Mouse (Mus musculus) left cerebral cortex, adult 2 months (tissue): ENCODE data around the gene Sod3. TPM values are rescaled to one million over a fixed set of nuclear protein-coding genes. Genes with fewer than 3 reads are reported as not detected.

Experiments
- DNase-seq, 2 experiments: peaks; one replicate each; pipeline ENCODE4 v3.0.0; 2021 to 2022; ENCODE audit warnings: low spot score in 2 of 2, mixed read lengths in 1 of 2; ENCODE audit errors: extremely low spot score in 1 of 2
- H3K27ac ChIP-seq: fragments of 200-600 bp; 2 replicates; pipeline ENCODE4 v1.8.1; 2022
- H3K4me3 ChIP-seq: fragments of 200-600 bp; 2 replicates; pipeline ENCODE4 v1.8.1; 2022
- CTCF ChIP-seq: fragments of 200-600 bp; IDR thresholded peaks from 2 replicates; pipeline ENCODE4 v1.8.1; 2022; ENCODE audit warnings: antibody characterized with exemption, mild to moderate bottlenecking, moderate library complexity
- intact Hi-C: fragments of 180-260 bp; cut with DNase I; formaldehyde crosslinking; loops from one replicate; pipeline ENCODE4 v1.15.1; 2025
- total RNA-seq, 2 experiments: library from RNA; stranded (reverse); gene quantifications; 2 replicates each; pipeline ENCODE4 v1.2.3; 2021

The Sod3 gene
- total RNA-seq, 2 experiments from 2014 or later = 6.8 to 7.3 TPM

DNA sequence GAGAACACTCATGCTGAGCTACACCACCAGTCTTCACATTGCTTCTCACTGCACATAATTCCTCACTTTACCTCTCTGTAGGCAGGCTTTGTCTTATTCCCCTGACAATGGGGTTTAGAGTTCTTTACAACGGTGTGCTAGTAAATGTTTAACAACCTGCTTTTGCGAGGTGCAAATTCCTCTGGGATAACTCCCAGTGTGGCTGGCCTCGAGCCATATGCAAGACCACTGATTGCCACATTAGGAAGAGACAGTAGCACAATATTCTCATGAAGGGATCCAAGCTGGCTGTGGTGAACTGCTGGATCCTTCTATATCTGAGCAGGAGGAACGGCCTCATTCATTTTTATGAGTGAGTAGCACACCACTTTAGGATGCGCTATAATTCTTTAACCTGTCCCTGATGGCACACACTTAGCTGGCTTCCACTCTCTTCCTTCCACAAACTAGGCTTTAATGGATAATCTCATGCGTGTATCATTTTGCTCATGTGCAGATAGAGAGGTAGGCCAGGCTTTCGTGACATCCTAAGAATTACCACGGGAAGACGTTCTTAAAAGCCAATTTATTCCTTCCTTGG is 6.3 kb upstream of the Sod3 start:
- TF ChIP-seq CTCF = no peak
- intact Hi-C loops = no loop called here
- no peak overlapping the region for H3K4me3 ChIP-seq
- DNase-seq = no peak
- H3K27ac ChIP-seq = no peak overlapping the region

DNA sequence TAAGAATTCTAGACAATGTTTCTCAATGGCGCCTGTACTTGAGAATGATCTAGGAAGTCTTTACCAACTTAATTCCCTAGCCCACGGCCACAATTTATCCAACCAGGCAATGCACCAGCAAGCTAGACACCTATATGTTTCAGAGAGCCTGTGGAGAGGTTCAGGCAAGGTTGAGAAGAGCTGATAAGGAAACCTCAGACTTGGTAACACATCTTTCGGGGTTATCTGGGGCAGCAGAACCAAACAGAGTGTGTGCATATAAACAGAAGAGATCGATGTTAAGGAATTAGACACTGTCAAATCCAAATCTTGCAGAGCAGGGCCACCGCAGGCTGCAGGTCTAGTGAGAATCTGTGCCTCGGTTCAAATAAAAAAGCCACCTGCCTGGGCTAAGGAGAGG is 5.5 kb upstream of the Sod3 start:
- Histone ChIP-seq H3K27ac (no peak overlapping the region), H3K4me3 (no peak overlapping the region)
- DNase-seq = no peak
- intact Hi-C loops = no loop called here
- TF ChIP-seq CTCF = no peak

DNA sequence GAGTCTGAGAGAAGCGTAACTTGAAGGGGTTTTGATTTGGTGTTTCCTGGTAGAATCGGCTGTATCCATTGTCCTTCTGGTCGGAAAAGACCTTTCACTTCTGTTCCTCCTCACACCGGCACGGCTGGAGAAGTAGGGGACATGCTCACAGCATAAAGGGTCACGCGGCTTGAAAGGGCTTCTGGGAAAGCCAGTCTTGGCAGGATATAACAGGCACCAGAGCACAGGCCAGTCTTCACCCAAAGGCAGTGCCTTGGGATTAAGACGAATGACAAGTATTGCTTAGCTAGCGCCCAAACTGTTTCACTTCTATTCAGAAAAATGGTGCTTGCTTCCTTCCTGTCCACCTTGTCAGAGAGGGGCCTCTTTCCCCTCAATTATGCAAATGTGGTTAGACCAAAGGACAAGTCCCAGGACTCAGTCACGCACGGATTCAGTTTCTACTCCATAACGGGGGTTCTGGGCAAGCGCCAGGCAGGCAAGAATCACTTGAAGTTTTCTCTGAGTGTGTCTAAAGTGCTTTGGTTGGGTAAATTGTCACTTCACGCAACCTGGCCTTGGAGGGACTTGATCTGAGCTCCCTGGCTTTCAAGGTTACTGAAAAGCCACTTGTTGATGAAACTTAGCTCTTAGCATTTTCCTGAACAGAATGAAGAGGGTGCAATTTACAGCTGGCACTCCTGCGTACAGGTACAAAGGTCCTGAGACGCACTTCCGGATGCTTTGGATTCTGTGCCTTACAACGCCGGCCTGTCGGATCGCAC is 3.1 kb upstream of the Sod3 start:
- Histone ChIP-seq H3K27ac (no peak overlapping the region), H3K4me3 (no peak overlapping the region)
- intact Hi-C loops = no loop called here
- no peak for DNase-seq
- no peak for TF ChIP-seq CTCF

DNA sequence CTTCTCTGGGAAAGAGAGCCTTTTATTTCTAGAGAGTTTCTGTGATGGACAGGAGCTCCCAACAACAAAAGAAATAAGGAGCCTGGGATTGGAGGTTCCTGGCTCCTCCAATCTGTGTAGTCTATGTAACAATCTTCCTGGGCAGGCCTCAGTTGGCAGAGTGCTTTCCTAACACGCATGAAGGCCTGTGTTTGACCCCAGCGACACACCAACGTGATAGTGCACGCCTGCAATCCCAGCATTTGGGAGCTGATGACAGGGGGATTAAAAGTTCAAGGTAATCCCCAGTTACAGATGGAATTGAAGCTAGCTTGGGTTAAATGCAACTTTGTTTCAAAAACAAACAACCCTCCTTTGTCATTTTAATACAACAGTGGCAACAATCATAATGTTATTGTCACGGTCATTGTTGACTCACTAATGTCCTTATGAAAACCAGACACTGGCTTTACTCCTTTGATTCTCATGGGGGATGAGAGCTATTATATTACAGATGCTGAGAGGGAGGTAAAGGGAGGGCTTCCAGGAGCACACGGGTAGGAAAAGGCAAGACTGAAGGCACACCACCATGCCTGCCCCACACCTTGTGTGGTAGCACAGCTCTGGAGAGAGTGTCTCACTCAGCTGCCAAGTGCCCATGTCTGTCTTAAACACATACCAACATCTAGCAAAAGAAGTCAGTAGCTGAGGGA is 669 bp upstream of the Sod3 start:
- DNase-seq = no peak
- intact Hi-C loops = no loop called here
- no peak for TF ChIP-seq CTCF
- H3K27ac ChIP-seq = 0 out of 2 replicates have a peak overlapping the region, but pooled peaks have one; percentile 15
- no peak overlapping the region for H3K4me3 ChIP-seq

DNA sequence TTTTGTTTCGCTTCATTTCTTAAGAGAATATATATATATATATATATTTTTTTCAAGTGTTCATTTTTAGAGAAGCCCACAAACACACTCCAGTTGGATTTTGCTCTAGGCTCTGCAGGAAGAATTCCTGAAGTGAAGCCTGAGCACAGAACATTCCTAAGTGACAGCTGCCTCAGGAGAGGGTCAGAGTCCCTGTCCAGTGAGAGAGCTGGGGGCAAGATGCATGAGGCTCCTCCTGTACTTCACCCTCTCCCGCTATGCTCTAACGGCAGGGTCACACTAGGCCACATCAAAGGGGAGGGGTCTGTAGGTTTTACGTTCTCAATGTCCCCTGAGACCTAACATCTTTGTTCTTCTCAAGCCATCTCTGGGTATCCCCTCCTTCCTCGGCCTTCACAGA is 930 bp downstream of the Sod3 start:
- H3K27ac ChIP-seq = no peak overlapping the region
- no peak overlapping the region for H3K4me3 ChIP-seq
- no peak for DNase-seq
- TF ChIP-seq CTCF = no peak
- intact Hi-C loops = no loop called here

DNA sequence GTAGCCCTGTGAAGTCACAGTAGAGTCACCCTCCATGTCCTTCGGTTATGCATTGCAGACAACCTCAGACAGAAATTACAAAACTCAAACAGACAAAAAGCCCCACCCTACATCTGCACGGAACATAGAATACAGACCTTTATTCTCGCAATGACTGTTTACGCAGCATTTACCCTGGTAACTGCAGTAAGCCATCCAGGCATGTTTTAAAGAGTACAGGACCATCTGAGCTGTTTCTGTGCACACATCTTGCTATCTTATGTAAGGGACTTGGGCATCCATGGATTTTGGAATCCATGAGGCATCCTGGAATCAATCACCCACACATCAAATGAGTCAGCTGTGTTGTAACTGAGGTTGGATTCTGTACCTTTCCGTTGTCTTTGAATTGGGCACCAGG is 2.3 kb downstream of the Sod3 start:
- H3K27ac ChIP-seq = peak overlapping the region; percentile 60; the same call in 1 of the 2 replicates
- H3K4me3 ChIP-seq = no peak overlapping the region
- DNase-seq = no peak
- intact Hi-C loops = no loop called here
- no peak for TF ChIP-seq CTCF

DNA sequence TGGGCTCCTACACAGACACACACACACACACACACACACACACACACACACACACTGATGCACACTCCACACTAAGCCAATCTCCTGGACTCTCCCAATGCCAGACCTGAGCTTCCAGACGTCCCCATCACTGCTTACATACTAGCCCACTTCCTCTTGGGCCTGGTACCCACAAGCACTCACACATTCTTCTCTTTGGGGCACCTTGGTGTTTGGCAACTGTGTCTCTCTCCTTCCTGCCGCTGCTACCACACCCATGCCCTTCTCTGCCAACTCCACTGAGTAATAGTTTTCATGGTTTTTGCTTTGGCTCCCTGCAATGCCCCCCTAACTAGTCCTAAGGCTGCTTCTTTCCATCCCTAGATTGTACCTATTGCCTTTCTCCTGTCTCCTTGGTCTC is 3.1 kb downstream of the Sod3 start:
- no peak overlapping the region for H3K27ac ChIP-seq
- intact Hi-C loops = no loop called here

DNA sequence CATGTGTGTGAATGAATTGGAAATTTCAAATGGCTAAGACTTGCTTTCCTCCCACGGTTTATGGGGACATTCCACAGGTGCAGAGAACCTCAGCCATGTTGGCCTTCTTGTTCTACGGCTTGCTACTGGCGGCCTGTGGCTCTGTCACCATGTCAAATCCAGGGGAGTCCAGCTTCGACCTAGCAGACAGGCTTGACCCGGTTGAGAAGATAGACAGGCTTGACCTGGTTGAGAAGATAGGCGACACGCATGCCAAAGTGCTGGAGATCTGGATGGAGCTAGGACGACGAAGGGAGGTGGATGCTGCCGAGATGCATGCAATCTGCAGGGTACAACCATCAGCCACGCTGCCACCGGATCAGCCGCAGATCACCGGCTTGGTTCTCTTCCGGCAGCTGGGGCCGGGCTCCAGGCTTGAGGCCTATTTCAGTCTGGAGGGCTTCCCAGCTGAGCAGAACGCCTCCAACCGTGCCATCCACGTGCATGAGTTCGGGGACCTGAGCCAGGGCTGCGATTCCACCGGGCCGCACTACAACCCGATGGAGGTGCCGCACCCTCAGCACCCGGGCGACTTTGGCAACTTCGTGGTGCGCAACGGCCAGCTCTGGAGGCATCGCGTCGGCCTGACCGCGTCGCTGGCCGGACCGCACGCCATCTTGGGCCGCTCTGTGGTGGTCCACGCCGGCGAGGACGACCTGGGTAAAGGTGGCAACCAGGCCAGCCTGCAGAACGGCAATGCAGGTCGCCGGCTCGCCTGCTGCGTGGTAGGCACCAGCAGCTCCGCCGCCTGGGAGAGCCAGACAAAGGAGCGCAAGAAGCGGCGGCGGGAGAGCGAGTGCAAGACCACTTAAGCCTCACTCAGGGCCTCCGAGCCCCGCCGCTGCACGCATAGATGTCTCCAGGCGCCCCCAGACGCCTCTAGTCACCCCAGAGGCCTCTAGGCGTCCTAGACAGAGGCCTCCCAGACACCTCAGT is 4.6 kb downstream of the Sod3 start:
- no peak for TF ChIP-seq CTCF
- no peak for DNase-seq

More for the DNA sequence above, 3.1 kb downstream of the Sod3 start:
- TF ChIP-seq CTCF = no peak
- H3K4me3 ChIP-seq = no peak overlapping the region
- DNase-seq = no peak

DNA sequence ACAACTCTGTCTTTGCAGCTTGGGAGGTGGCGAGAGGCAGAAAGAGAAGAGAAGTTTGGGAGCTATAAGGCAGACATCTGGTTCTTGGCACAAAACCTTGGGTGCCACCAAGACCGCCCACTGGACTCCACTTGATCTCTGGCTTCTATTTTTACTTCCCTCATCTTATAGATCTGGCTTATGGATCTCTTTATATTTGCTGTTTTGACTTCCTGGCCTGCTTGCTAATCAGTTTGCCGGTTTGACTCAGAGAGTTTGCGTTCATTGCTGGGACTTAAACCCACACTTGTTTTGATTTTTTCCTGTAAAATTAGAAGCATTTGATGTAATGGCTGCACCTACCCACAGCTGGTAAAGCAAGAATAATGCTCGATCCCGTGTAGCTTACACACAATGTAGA is 7.3 kb downstream of the Sod3 start:
- TF ChIP-seq CTCF = no peak
- intact Hi-C loops = no loop called here
- H3K4me3 ChIP-seq = no peak overlapping the region
- DNase-seq = no peak
- H3K27ac ChIP-seq = no peak overlapping the region

More for the DNA sequence above, 4.6 kb downstream of the Sod3 start:
- intact Hi-C loops = no loop called here
- Histone ChIP-seq H3K4me3 (no peak overlapping the region), H3K27ac (no peak overlapping the region)

DNA sequence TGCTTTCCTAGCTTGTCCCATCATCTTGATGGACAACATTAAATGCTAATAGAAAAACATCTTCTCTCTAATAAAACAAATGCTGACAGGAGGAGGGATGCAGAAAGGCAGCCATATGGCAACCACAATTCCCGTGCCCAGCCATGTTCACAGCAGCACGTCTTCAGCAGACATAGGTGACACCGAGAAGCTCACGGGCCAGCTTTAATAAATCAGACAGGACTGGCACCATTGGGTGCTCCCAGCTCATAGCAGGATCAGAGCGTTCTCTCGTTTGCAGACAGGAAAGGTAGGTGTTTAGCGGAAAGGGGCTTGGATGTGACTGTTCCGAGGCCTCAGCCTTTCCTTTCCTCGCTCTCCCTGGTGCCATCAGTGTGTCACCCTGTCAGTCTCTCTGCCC is 12.3 kb downstream of the Sod3 start:
- no peak for DNase-seq
- no peak overlapping the region for H3K27ac ChIP-seq
- no peak overlapping the region for H3K4me3 ChIP-seq
- TF ChIP-seq CTCF = no peak
- intact Hi-C loops = no loop called here

DNA sequence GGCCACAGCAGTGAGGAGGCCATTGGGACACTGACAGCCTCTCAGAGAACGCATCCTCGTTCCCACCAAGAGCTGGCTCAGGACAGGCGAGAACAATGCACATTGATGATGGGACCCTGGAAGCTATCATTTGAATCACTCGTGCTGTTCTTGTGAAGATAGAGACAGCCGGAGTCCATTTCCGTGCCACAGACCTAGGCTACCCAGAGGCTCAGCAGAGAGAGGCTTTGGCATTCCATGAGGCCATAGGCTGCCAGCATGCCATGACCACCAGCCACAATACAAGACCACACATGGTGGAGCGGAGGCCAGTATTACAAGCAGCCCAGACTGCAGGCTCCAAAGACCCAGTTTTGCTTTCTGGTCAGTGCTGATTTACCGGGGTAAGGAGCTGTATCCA is 19.2 kb downstream of the Sod3 start:
- no peak for DNase-seq
- no peak for TF ChIP-seq CTCF
- intact Hi-C loops = no loop called here
- Histone ChIP-seq H3K4me3 (no peak overlapping the region), H3K27ac (no peak overlapping the region)
